Mouse (Mus musculus) Patski (cell line): Measurements from ENCODE around the gene Wdr63. TPM values are rescaled to one million over a fixed set of nuclear protein-coding genes. Genes with fewer than 3 reads are reported as not detected.

ENCODE experiments used
- ATAC-seq: fragments of 100-300 bp; one replicate; pipeline ENCODE4 v1.8.0; 2021
- CTCF ChIA-PET: fragments of 350-600 bp; sonication (Branson Sonifier 250); formaldehyde crosslinking; loops from one replicate; lab custom pipeline; 2022; ENCODE audit warnings: inconsistent platforms; lab: Charles Lee
- POLR2A ChIA-PET: fragments of 350-600 bp; sonication (Branson Sonifier 250); formaldehyde crosslinking; loops from one replicate; lab custom pipeline; 2022; ENCODE audit warnings: antibody characterized with exemption, inconsistent platforms; lab: Charles Lee
- DNase-seq: peaks from one replicate; pipeline ENCODE4 v3.0.0-alpha.2; 2011; ENCODE audit warnings: low read depth, low spot score
- H3K27me3 ChIP-seq: fragments of 371-371 bp; one replicate; pipeline ENCODE4 v1.5.1; 2021
- CTCF ChIP-seq: fragments of 100-300 bp; IDR thresholded peaks from one replicate; pipeline ENCODE4 v1.5.1; 2021
- in situ Hi-C: fragments of 300-500 bp; cut with MboI; formaldehyde crosslinking; loops from 3 replicates; pipeline ENCODE4 v1.11.1; 2018; ENCODE audit warnings: low pct_unique_long_range_greater_than_20kb, mixed read lengths
- polyA plus RNA-seq: library from polyadenylated mRNA; unstranded; gene quantifications from one replicate; pipeline ENCODE4 v1.2.3, GENCODE M21; 2021

Wdr63 gene
- polyA plus RNA-seq, 1 experiment from 2014 or later: 0.17 TPM

- ChIA-PET POLR2A (interaction anchor here (1.0 kb wide), 1 partner anchor 119 kb away, joined by 3 read pairs; no protein-coding TSS in a partner anchor), CTCF (interaction anchor here (1.0 to 8.0 kb wide), 9 partner anchors 8 to 125 kb away, joined by 3 to 88 read pairs (median 4); no protein-coding TSS in a partner anchor)
- TF ChIP-seq CTCF: peak; percentile 94
- in situ Hi-C loops: loop anchor here (5.0 kb wide), 2 partner anchors 106 to 124 kb away; no protein-coding TSS in a partner anchor
- peak; percentile 7 for DNase-seq
- H3K27me3 ChIP-seq: no peaks in the 10 kb centered on the region
- no peak for ATAC-seq
Measured at GRCm38 (mm10) chr3:146058263-146058662, 49.7 kb downstream of the Wdr63 start.

- no peak for TF ChIP-seq CTCF
- CTCF ChIA-PET: interaction anchor here (1.0 to 8.0 kb wide), 9 partner anchors 9 to 126 kb away, joined by 3 to 88 read pairs (median 4); no protein-coding TSS in a partner anchor
- H3K27me3 ChIP-seq: no peaks in the 10 kb centered on the region
- POLR2A ChIA-PET: no interaction called here
- in situ Hi-C loops: loop anchor here (5.0 kb wide), 2 partner anchors 105 to 125 kb away; no protein-coding TSS in a partner anchor
- DNase-seq: no peak
- no peak for ATAC-seq
Measured at GRCm38 (mm10) chr3:146057131-146057530, 50.8 kb downstream of the Wdr63 start.

GRCm38 (mm10) chr3:146053873-146054272, 54.1 kb downstream of the Wdr63 start:
- CTCF ChIA-PET: interaction anchor here (1.2 to 1.9 kb wide), 3 partner anchors 10 to 124 kb away, joined by 3 to 11 read pairs (median 4); no protein-coding TSS in a partner anchor
- H3K27me3 ChIP-seq: no peaks in the 10 kb centered on the region
- ATAC-seq (no peak), DNase-seq (no peak)
- in situ Hi-C loops: no loop called here
- no peak for TF ChIP-seq CTCF
- POLR2A ChIA-PET: no interaction called here

- no peaks in the 10 kb centered on the region for H3K27me3 ChIP-seq
- in situ Hi-C loops: no loop called here
- CTCF ChIA-PET: interaction anchor here (1.2 to 1.9 kb wide), 3 partner anchors 11 to 124 kb away, joined by 3 to 11 read pairs (median 4); no protein-coding TSS in a partner anchor
- DNase-seq (no peak), ATAC-seq (no peak)
- TF ChIP-seq CTCF: no peak
- POLR2A ChIA-PET: no interaction called here
Measured at GRCm38 (mm10) chr3:146053082-146053814, 54.7 kb downstream of the Wdr63 start.

- ChIA-PET CTCF (interaction anchor here (1.1 to 2.2 kb wide), 5 partner anchors 19 to 126 kb away, joined by 3 to 10 read pairs (median 4); no protein-coding TSS in a partner anchor), POLR2A (no interaction called here)
- no peaks in the 10 kb centered on the region for H3K27me3 ChIP-seq
- no peak for DNase-seq
- in situ Hi-C loops: no loop called here
- no peak for TF ChIP-seq CTCF
- no peak for ATAC-seq
Measured at GRCm38 (mm10) chr3:146051277-146052007, 56.5 kb downstream of the Wdr63 start.

- in situ Hi-C loops: no loop called here
- ATAC-seq (no peak), DNase-seq (no peak)
- TF ChIP-seq CTCF: no peak
- CTCF ChIA-PET: interaction anchor here (0.7 to 2.2 kb wide), 7 partner anchors 9 to 128 kb away, joined by 3 to 10 read pairs (median 3); no protein-coding TSS in a partner anchor
- H3K27me3 ChIP-seq: no peaks in the 10 kb centered on the region
- POLR2A ChIA-PET: interaction anchor here (0.6 kb wide), 2 partner anchors 9 to 23 kb away, joined by 3 read pairs; no protein-coding TSS in a partner anchor
Measured at GRCm38 (mm10) chr3:146049951-146050350, 58.0 kb downstream of the Wdr63 start.

- POLR2A ChIA-PET: no interaction called here
- CTCF ChIA-PET: interaction anchor here (1.2 kb wide), 1 partner anchor 130 kb away, joined by 3 read pairs; no protein-coding TSS in a partner anchor
- in situ Hi-C loops: no loop called here
- H3K27me3 ChIP-seq: no peaks in the 10 kb centered on the region
- no peak for ATAC-seq
- TF ChIP-seq CTCF: no peak
- no peak for DNase-seq
Measured at GRCm38 (mm10) chr3:146047704-146048207, 60.2 kb downstream of the Wdr63 start.

- H3K27me3 ChIP-seq: no peaks in the 10 kb centered on the region
- no peak for DNase-seq
- TF ChIP-seq CTCF: no peak
- in situ Hi-C loops: no loop called here
- POLR2A ChIA-PET: no interaction called here
- CTCF ChIA-PET: no interaction called here
- ATAC-seq: no peak
Measured at GRCm38 (mm10) chr3:146046076-146046475, 61.9 kb downstream of the Wdr63 start.

GRCm38 (mm10) chr3:146044977-146045376, 63.0 kb downstream of the Wdr63 start:
- CTCF ChIA-PET: interaction anchor here (1.4 to 1.8 kb wide), 3 partner anchors 63 to 133 kb away, joined by 3 to 5 read pairs (median 4); partner anchors contain the start of gene Wdr63
- ATAC-seq (peak; percentile 77), DNase-seq (no peak)
- in situ Hi-C loops: no loop called here
- H3K27me3 ChIP-seq: no peaks in the 10 kb centered on the region
- POLR2A ChIA-PET: interaction anchor here (0.5 to 0.7 kb wide), 2 partner anchors 16 to 326 kb away, joined by 3 read pairs; no protein-coding TSS in a partner anchor
- TF ChIP-seq CTCF: no peak

- H3K27me3 ChIP-seq: no peaks in the 10 kb centered on the region
- in situ Hi-C loops: no loop called here
- ATAC-seq (no peak), DNase-seq (no peak)
- POLR2A ChIA-PET: no interaction called here
- TF ChIP-seq CTCF: no peak
- CTCF ChIA-PET: interaction anchor here (0.8 to 1.0 kb wide), 2 partner anchors 9 to 11 kb away, joined by 3 to 4 read pairs; no protein-coding TSS in a partner anchor
Measured at GRCm38 (mm10) chr3:146041382-146041781, 66.5 kb downstream of the Wdr63 start.
